Mouse (Mus musculus): Measurements from ENCODE around the gene Atxn7l1.

The Atxn7l1 gene

DNA sequence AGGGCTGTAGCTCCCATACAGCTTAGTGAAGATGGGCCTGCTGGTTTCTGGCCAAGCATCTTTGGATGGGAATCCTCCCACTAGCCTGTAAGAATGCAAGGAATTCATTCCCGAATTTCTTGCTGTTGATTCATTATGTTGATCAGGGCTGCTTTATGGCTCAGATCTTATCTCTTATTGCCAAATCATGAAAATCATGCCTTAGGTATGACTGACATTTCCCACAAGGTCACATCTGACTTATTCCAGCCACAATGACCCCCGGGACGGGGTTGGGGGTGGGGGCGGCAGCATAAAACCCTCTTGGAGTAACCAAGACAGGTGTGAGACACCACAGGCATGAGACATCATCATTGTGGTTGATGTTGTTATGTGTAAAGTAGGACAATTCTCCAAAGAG, 34.4 kb downstream of the Atxn7l1 start:
- DNase-seq (ENCODE audit: low read depth in 1 of 2, low spot score in 2 of 2) = no peak

- no peak for DNase-seq (ENCODE audit: low read depth in 1 of 2, low spot score in 2 of 2)
These were observed 35.1 kb downstream of the Atxn7l1 start for GRCm38 (mm10) chr12:33182428-33183137.

- no peak for DNase-seq (ENCODE audit: low read depth in 1 of 2, low spot score in 2 of 2)
These were observed 35.7 kb downstream of the Atxn7l1 start for GRCm38 (mm10) chr12:33183138-33183627.

DNA sequence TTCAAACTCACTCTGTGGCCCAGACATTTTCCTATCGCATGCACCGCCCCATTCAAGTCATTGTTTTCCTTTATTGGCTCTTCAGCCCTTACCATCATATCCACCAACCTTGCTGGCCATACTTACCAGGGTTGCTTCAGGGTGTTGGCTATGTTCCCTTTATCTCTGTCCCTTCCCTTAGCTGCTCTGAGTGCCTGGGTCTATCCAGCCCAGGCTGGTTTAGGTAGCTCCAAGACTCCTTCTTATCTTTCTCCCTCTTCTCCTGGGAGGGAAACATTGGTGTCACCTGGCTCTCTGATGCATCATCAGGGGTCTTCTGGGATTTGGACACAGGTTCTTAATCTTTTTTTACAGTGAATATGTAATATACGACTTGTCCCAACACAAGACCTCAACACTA, 36.6 kb downstream of the Atxn7l1 start:
- DNase-seq (ENCODE audit: low read depth in 1 of 2, low spot score in 2 of 2) = no peak

- DNase-seq (ENCODE audit: low read depth in 1 of 2, low spot score in 2 of 2) = no peak
These were observed 37.6 kb downstream of the Atxn7l1 start for GRCm38 (mm10) chr12:33185046-33185445.

DNA sequence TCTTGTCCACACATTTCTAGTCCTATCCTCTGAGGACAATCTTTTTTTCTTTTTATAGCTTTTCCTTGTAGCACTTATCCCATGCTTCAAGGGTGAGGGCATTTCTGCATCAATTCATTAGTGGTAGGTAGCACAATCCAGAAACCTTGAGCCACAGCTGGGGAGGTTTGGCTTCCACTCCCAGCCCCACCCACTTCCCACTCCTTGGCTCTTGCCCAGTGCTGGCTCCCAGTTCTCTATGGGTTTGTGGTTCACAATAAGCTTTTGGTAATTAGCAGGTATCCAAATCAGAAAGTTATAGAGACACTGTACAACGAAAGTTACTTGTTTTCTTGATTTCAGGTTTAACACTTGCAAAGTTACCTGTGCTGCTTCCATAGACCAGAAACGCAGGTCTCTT, 38.8 kb downstream of the Atxn7l1 start:
- DNase-seq (ENCODE audit: low read depth in 1 of 2, low spot score in 2 of 2) = no peak

DNA sequence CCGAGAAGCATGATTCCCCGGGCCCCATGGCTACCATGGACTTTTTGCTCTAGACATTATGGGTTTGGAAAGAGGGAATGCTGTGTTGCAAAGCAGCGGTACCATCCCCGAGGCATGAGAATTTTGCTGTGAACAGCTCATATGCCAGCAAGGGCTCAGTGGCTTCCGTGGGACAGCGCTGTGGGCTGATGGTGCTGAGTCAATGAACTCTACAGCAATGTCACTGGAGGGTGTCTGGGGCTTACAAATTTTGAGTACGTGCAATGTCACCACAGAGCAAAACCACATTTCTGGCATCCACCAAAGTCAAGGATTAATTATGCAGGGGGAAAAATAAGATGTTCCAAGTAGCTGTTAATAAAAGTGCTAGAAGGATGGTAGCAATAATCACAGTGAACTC, 42.6 kb downstream of the Atxn7l1 start:
- no peak for DNase-seq (ENCODE audit: low read depth in 1 of 2, low spot score in 2 of 2)

- no peak for DNase-seq (ENCODE audit: low read depth in 1 of 2, low spot score in 2 of 2)
These were observed 43.1 kb downstream of the Atxn7l1 start for GRCm38 (mm10) chr12:33190633-33191032.

- DNase-seq (ENCODE audit: low read depth in 1 of 2, low spot score in 2 of 2) = no peak
These were observed 46.0 kb downstream of the Atxn7l1 start for GRCm38 (mm10) chr12:33193408-33193901.

- no peak for DNase-seq (ENCODE audit: low read depth in 1 of 2, low spot score in 2 of 2)
These were observed 47.7 kb downstream of the Atxn7l1 start for GRCm38 (mm10) chr12:33195175-33195574.

GRCm38 (mm10) chr12:33197287-33197686, 49.8 kb downstream of the Atxn7l1 start:
- DNase-seq (ENCODE audit: low read depth in 1 of 2, low spot score in 2 of 2) = no peak

GRCm38 (mm10) chr12:33197746-33198145, 50.3 kb downstream of the Atxn7l1 start:
- DNase-seq (ENCODE audit: low read depth in 1 of 2, low spot score in 2 of 2) = no peak

DNA sequence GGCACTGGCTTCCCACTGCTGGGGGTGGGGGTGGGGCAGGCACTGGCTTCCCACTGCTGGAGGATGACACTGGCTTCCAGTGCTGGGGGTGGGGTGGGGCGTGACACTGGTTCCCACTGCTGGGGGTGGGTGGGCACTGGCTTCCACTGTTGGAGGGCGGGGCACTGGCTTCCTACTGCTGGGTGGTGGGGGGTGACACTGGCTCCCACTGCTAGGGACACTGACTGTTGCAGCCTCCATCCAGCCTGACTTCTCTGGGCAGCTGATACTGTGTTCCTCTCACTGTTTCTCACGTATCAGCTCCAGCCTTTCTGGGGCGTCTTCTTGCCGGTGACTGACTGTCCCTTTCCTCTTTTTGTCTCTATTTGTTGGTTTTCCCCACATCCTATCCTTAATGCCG, 53.6 kb downstream of the Atxn7l1 start:
- DNase-seq (ENCODE audit: low read depth in 1 of 2, low spot score in 2 of 2) = no peak

DNA sequence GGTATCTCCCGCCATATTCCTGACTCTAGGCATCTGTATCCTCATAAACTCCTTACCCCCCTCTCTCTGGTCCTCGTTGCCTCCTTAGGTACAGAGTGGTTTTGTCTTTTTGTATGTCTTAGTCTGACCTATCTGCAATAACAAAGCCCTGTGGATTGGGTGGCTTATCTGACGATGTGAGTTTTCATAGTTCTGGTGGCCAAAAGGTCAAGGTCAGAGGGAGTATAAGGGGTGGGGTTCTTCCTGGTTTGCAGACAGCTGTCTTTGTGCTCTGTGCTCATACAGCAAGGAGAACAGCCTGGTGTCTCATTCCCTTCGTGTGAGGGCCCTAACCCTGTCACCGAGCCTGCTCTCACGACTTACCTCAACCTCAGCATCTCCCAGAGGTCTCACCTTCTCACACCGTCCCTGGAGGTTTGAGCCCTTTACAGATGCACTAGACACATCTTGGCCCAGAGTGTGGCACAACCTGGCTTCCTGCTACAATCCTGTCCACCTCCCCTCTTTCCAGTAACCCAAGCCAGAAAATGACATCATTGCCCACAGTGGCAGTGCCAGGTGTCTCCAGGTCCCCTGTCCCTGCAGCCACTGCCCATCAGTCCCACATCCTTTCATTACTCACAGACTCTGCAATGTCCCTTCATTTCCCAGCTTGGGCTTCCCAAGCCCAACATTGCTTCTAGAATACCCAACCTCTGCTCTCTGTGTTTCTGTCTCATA, 54.2 kb downstream of the Atxn7l1 start:
- no peak for DNase-seq (ENCODE audit: low read depth in 1 of 2, low spot score in 2 of 2)

DNA sequence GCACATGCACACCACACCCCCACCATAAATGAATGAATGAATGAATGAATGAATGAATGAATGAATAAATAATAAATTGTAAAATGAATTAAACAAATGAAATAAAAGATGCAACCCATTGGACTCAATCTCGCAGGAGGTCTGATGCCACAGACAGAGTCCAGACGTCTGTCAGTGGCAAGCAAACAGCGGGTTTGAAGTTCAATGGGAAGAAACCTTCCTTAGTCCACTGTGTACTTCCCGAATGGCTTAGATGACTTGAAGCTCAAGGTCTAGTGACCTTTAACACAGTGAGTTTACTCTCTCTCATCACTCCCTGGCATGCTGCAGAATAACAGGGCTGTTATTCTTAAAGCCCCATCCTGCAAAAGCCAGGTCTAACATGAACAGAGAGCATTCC, 57.8 kb downstream of the Atxn7l1 start:
- DNase-seq (ENCODE audit: low read depth in 1 of 2, low spot score in 2 of 2) = no peak

GRCm38 (mm10) chr12:33206300-33206699, 58.8 kb downstream of the Atxn7l1 start:
- no peak for DNase-seq (ENCODE audit: low read depth in 1 of 2, low spot score in 2 of 2)

- DNase-seq (ENCODE audit: low read depth in 1 of 2, low spot score in 2 of 2) = no peak
These were observed 63.4 kb downstream of the Atxn7l1 start for GRCm38 (mm10) chr12:33210856-33211255.

DNA sequence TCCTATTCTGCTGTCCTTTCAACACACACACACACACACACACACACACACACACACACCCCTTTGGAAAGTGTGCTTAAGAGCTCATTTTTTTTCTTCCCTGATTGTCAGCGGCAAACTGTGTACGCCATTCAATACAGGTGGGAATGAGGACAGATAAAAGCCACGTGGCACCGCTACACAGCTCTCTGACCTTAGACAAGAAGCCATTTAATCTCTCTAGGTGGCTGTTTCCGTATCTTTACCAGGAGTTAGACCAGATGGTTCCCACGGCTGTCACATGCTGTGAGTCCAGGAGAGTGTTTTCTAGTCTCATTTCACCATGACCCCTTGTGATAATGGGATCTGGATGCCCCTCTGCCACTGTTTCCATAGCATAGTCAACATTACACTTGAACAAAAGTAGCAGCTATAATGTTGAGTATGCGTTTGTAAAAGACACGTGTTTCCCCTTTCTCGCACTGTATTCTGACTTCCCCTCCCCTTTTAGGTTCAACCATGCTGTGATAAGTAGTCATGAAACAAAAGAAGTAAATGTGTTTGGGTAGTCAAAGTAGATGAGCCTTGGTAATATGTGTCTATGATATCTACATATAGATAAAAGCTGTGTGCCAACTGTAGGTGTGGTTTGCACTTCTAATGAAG, 70.8 kb downstream of the Atxn7l1 start:
- DNase-seq (ENCODE audit: low read depth in 1 of 2, low spot score in 2 of 2) = no peak

DNA sequence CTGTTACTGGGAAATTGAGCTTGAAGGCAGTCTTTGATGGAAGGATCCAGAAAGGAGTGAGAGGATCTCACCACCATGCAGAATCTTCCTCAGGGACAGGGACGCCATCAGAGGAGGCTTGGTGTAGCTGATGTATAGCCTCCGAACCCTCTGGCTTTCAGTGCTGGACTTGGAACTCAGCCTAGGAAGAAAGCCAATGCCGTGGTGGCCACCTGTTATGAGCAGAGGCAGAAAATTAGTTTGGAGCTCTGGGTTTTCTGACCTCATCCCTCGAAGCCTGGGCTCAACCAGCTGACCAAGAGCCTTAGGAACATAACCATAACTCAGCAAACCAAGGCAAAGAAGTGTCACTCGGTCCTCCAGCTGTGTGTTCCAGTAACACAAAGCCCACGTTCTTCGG, 71.9 kb downstream of the Atxn7l1 start:
- DNase-seq (ENCODE audit: low read depth in 1 of 2, low spot score in 2 of 2) = no peak

GRCm38 (mm10) chr12:33220081-33220480, 72.6 kb downstream of the Atxn7l1 start:
- no peak for DNase-seq (ENCODE audit: low read depth in 1 of 2, low spot score in 2 of 2)

GRCm38 (mm10) chr12:33220509-33221051, 73.1 kb downstream of the Atxn7l1 start:
- DNase-seq (ENCODE audit: low read depth in 1 of 2, low spot score in 2 of 2) = no peak

GRCm38 (mm10) chr12:33222187-33222586, 74.7 kb downstream of the Atxn7l1 start:
- DNase-seq (ENCODE audit: low read depth in 1 of 2, low spot score in 2 of 2) = no peak

Data from monocyte, adult 2 months (primary cell).